Mouse (Mus musculus) midbrain, postnatal 0 days (tissue): ENCODE results near the gene Pmepa1. TPM values are rescaled to one million over a fixed set of nuclear protein-coding genes. Genes with fewer than 3 reads are reported as not detected.

Experiments
- ATAC-seq: fragments of 200-750 bp; cut with Nextera tagmentation; 2 replicates; pipeline ENCODE4 v1.8.0; 2017; ENCODE audit warnings: moderate number of reproducible peaks, mild to moderate bottlenecking, moderate TSS enrichment, moderate library complexity; ENCODE audit not compliant: low FRiP score
- DNase-seq: peaks from one replicate; pipeline ENCODE4 v3.0.0-alpha.2; 2015; ENCODE audit warnings: low spot score
- H3K27ac ChIP-seq: fragments of 300-500 bp; sonication (generic); 2 replicates; pipeline ENCODE4 v1.5.1; 2014; ENCODE audit warnings: low read depth, mild to moderate bottlenecking, low read length, mixed read lengths
- H3K27me3 ChIP-seq: fragments of 300-500 bp; sonication (generic); 2 replicates; pipeline ENCODE4 v1.6.1; 2014; ENCODE audit warnings: low read length, control low read depth, mixed read lengths; ENCODE audit not compliant: insufficient read depth
- H3K36me3 ChIP-seq: fragments of 300-500 bp; sonication (generic); 2 replicates; pipeline ENCODE4 v1.6.1; 2014; ENCODE audit warnings: low read length, control low read depth, mixed read lengths; ENCODE audit not compliant: insufficient read depth
- H3K4me1 ChIP-seq: fragments of 300-500 bp; sonication (generic); 2 replicates; pipeline ENCODE4 v1.6.1; 2014; ENCODE audit warnings: mild to moderate bottlenecking, control low read depth, antibody characterized with exemption, low read length, mixed read lengths; ENCODE audit not compliant: insufficient read depth
- H3K4me2 ChIP-seq: fragments of 300-500 bp; sonication (generic); 2 replicates; pipeline ENCODE4 v1.6.1; 2014; ENCODE audit warnings: low read depth, mild to moderate bottlenecking, low read length, mixed read lengths; ENCODE audit not compliant: poor library complexity, severe bottlenecking
- H3K4me3 ChIP-seq: fragments of 300-500 bp; sonication (generic); 2 replicates; pipeline ENCODE4 v1.5.1; 2014; ENCODE audit warnings: low read depth, mild to moderate bottlenecking, low read length, moderate library complexity
- H3K9ac ChIP-seq: fragments of 300-500 bp; sonication (generic); replicated peaks from 2 replicates; pipeline ENCODE4 v1.6.1; 2014; ENCODE audit warnings: mild to moderate bottlenecking, low read length, moderate library complexity, mixed read lengths; ENCODE audit not compliant: poor library complexity, severe bottlenecking
- H3K9me3 ChIP-seq: fragments of 300-500 bp; sonication (generic); 2 replicates; pipeline ENCODE4 v1.6.1; 2016; ENCODE audit warnings: low read length, control low read depth
- CTCF ChIP-seq: IDR thresholded peaks from 2 replicates; pipeline ENCODE4 v1.5.1; 2016; ENCODE audit warnings: antibody characterized with exemption, mild to moderate bottlenecking
- WGBS: fragments of 180-500 bp; shearing (Covaris S2); extraction: QIAGEN DNeasy Blood & Tissue Kit; methylation state at CpG from one replicate; pipeline ENCODE4 v1.1.7; 2014; 5-methylcytosine and 5-hydroxymethylcytosine counted together
- polyA plus RNA-seq: library from polyadenylated mRNA; unstranded; fragments of >200 nt; fragmentation: Nextera tagmentation; extraction: Ambion mirVana; gene quantifications from 2 replicates; pipeline ENCODE4 v1.2.1, GENCODE M21; 2015
- total RNA-seq: library from RNA; depleted of rRNA; stranded (reverse); fragments of >200 nt; gene quantifications from 2 replicates; pipeline ENCODE4 v1.2.3, GENCODE M21; 2014

The Pmepa1 gene
- total and polyA plus RNA-seq, 2 experiments from 2014 or later, result 2.3 to 12.8 TPM

DNA sequence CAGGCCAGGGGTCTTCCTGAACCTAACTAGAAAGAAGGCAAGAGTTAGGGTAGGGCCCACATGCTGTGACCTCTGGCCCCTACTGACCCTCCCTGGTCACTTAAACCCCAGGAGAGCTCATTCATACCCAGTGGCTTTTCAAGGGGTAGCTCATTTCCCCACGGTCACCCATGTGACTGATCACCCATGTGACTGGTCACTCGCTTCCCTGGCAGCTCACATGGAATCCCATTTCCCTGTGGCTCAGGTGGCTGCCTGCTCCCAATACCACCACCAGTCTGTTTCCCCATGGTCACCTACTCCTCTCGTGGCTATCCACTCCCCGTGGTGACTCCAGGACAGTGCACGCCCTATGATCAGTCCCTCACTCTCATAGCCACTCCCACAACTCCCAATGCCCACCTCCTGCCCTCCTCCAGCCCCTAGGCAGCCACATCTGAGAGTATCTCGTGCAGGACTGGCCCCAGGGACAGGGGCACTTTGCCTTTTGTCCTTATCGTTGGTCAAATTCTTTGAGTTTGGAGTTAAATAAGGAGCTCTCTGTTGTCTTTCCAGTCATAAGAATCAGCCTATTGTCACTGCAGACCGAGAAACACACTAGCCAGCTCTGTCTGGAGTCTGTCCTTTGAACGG is 17.8 kb downstream of the Pmepa1 start:
- Histone ChIP-seq H3K27me3 (no peaks in the 10 kb centered on the region), H3K4me3 (no peak overlapping the region), H3K9ac (no peak overlapping the region; the same call in 1 of the 2 replicates), H3K27ac (no peak overlapping the region), H3K4me2 (no peak overlapping the region), H3K36me3 (no peaks in the 10 kb centered on the region), H3K9me3 (no peaks in the 10 kb centered on the region), H3K4me1 (peaks cover 22% of the 10 kb centered on the region)
- WGBS, result 32% methylated on average over 9 of the region's 9 CpGs
- no peak for ATAC-seq
- DNase-seq, result no peak
- no peak for TF ChIP-seq CTCF

DNA sequence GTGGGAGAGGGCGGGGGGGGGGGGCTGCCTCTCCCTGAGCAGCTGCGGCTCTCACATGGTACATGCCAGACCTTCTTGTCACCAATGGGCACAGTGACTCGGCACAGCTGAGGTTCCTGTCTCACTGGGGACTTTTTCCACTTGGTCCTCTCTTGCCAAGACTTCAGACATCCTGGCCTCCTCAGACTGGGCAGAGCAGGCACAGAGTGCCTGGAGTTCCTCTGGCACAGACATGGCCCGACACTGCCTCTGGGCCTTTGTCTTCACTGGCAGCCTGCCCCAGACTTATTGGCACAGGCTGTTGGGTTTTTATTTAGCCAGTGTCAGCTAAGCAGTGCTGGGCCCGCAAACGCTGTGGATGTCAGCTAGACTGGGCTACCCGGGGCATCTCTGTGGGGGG is 18.7 kb downstream of the Pmepa1 start:
- peaks cover 26% of the 10 kb centered on the region for H3K4me1 ChIP-seq
- H3K36me3 ChIP-seq, result no peaks in the 10 kb centered on the region
- TF ChIP-seq CTCF, result no peak
- H3K4me3 ChIP-seq, result no peak overlapping the region
- 30% methylated on average over 7 of the region's 7 CpGs for WGBS
- no peak overlapping the region; the same call in 1 of the 2 replicates for H3K9ac ChIP-seq
- H3K4me2 ChIP-seq, result no peak overlapping the region
- no peaks in the 10 kb centered on the region for H3K9me3 ChIP-seq
- DNase-seq, result peak; percentile 93
- no peaks in the 10 kb centered on the region for H3K27me3 ChIP-seq
- H3K27ac ChIP-seq, result no peak overlapping the region
- ATAC-seq, result peak; percentile 81

GRCm38 (mm10) chr2:173256552-173256949 is 19.8 kb downstream of the Pmepa1 start:
- H3K4me1 ChIP-seq, result peaks cover 23% of the 10 kb centered on the region
- DNase-seq (no peak), ATAC-seq (no peak)
- H3K4me3 ChIP-seq, result no peak overlapping the region
- 93% methylated on average over 4 of the region's 4 CpGs for WGBS
- no peaks in the 10 kb centered on the region for H3K36me3 ChIP-seq
- H3K27ac ChIP-seq, result no peak overlapping the region
- no peaks in the 10 kb centered on the region for H3K9me3 ChIP-seq
- no peaks in the 10 kb centered on the region for H3K27me3 ChIP-seq
- no peak for TF ChIP-seq CTCF
- H3K4me2 ChIP-seq, result no peak overlapping the region
- H3K9ac ChIP-seq, result no peak overlapping the region

DNA sequence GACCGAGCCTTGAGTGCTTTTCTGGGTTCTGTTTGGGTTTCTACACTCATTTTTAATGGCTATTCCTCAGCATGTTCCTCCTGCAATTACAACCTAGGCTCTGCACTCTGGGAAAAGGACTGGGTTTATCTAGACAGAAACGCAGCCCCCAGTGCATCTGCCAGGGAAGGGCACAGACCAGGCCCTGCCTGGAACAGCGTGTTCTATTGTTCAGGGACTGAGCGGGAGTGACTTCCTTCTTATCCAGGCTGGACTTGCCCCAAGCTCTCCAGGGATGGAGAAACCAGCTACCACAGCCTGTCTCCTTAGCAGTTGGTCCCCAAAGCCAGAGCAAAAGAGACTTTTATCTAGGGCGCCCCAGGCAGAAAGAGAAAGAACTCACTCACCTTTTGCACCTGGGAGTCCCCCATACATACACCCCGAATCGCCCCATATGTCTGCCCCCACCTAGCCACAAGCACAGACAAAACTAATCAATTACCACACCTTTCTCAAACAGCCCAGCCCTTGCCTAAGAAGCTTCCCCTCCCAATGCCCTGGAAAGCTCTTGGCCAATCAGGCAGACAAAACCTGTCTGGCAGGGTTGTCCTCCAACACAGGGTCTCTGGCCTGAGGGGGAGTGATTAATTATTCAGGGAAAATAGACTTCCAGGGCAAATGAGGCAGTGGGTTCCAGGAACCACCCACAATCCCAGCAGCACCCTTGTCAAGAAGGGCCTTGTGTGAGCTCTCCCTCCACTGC is 20.4 kb downstream of the Pmepa1 start:
- peaks cover 22% of the 10 kb centered on the region for H3K4me1 ChIP-seq

DNA sequence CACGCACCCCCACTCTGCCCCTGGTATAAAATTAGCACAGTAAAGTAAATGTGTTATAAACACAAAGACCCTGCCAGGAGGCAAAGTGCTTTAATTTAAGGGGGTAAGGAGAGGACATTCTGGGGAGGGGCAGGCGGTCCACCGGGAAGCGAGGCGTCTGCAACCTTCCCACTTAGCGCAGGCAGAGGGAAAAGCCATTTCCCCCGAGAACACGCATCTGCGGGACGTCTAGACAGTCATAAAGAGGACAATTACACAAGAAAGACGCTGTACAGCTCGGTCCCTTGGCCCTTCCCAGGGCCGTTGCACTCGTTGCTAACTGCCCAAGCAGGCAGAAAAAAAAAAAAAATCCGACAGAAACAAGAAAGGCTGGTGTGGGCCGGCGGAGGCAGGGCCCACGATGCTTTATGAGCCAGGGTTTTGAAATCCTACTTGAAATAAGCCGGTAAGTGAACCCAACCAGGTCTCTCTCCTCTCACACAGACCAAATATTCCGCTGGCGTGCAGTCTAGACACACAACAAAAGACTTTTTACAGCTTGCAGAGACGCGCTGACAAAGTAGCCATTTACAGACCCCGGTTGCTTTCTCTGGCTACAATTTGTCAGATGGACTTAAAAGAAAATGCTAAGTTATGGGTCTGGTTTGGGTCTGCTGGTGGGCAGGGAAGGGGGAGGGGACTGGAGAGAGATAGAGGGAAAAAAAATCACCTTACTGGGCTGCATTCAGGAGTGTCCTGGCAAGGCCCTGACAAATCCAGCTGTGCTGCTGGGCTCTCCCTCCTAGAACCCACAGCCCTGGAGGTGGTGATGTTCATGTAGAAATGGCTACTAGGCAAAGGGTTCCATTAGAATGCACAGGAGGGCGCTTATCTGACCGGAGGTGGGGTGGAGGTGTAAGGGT is 22.3 kb downstream of the Pmepa1 start:
- 0 out of 2 replicates have a peak overlapping the region, but pooled peaks have one; percentile 19 for H3K9ac ChIP-seq
- H3K4me2 ChIP-seq, result peak overlapping the region; percentile 18
- no peak overlapping the region for H3K4me3 ChIP-seq
- no peaks in the 10 kb centered on the region for H3K9me3 ChIP-seq
- no peak overlapping the region for H3K27ac ChIP-seq
- H3K27me3 ChIP-seq, result no peaks in the 10 kb centered on the region
- DNase-seq (peak; percentile 43), ATAC-seq (no peak)
- no peaks in the 10 kb centered on the region for H3K36me3 ChIP-seq
- 20% methylated on average over 26 of the region's 26 CpGs for WGBS
- peaks cover 22% of the 10 kb centered on the region for H3K4me1 ChIP-seq
- TF ChIP-seq CTCF, result no peak

More for the DNA sequence above, 20.4 kb downstream of the Pmepa1 start:
- Histone ChIP-seq H3K4me3 (no peak overlapping the region), H3K4me2 (no peak overlapping the region), H3K36me3 (no peaks in the 10 kb centered on the region), H3K27ac (no peak overlapping the region), H3K9me3 (no peaks in the 10 kb centered on the region), H3K27me3 (no peaks in the 10 kb centered on the region), H3K9ac (no peak overlapping the region)
- TF ChIP-seq CTCF, result no peak
- DNase-seq, result no peak
- 75% methylated on average over 7 of the region's 7 CpGs for WGBS
- no peak for ATAC-seq
